ENCODE assay signal across 9 mouse cellular contexts in the genomic region with DNA sequence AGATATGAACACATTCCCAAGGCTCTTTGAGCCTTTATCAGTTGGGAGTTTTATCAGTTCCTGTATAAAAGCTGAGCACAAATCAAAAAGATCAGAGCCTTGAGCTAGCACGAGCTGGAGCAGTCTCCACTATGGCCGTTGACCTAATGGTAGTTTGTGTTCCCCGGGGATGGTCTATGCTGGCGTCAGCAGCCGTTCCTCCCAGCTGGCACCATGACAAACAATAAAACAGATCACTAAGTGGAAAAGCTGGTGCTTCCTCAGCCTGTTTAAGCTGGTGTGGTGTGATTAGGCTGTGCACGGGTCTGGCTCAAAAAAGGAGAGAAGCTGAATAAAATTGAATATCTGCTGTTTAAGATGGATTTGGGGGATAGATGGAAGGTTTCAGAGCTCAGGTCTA.
DNase-seq lines count a peak whose midpoint lies in the region; ATAC-seq lines count a peak whose summit lies in the region.
"Had no signal": no experiment of that assay in that cellular context is flagged by ENCODE, and none has a peak within 500 bp of the region (broad histone marks: within the 10 kb centered on the region; RNA-seq: fewer than 3 reads in every experiment).

No protein-coding gene starts in this region.

- no peaks in the 10 kb centered on the region for H3K36me3 ChIP-seq in neural tube, embryonic 11.5 days (ENCODE audit: control insufficient read depth, insufficient read depth, low read length)
- no peaks in the 10 kb centered on the region for H3K36me3 ChIP-seq in lung, embryonic 16.5 days (ENCODE audit: control insufficient read depth, insufficient read depth, low read length)
- H3K36me3 ChIP-seq in stomach, embryonic 16.5 days (ENCODE audit: control insufficient read depth, insufficient read depth, low read length), result no peaks in the 10 kb centered on the region
- H3K36me3 ChIP-seq: embryonic facial prominence, embryonic 15.5 days had no signal

- H3K27me3 ChIP-seq in neural tube, embryonic 11.5 days (ENCODE audit: control insufficient read depth, insufficient read depth, low read length), result no peaks in the 10 kb centered on the region
- no peaks in the 10 kb centered on the region for H3K27me3 ChIP-seq in lung, embryonic 16.5 days (ENCODE audit: control insufficient read depth, insufficient read depth, low read depth, low read length)
- H3K27me3 ChIP-seq in stomach, embryonic 16.5 days (ENCODE audit: control insufficient read depth, insufficient read depth, low read length), result no peaks in the 10 kb centered on the region
- H3K27me3 ChIP-seq: embryonic facial prominence, embryonic 15.5 days had no signal

- peaks cover 11% of the 10 kb centered on the region for H3K4me1 ChIP-seq in neural tube, embryonic 11.5 days (ENCODE audit: control insufficient read depth, insufficient read depth, low read length)
- H3K4me1 ChIP-seq in lung, embryonic 16.5 days (replicated peaks; ENCODE audit: control insufficient read depth, insufficient read depth, low read length), result peaks cover 3% of the 10 kb centered on the region; the same call in 1 of the 2 replicates
- no peaks in the 10 kb centered on the region for H3K4me1 ChIP-seq in stomach, embryonic 16.5 days (ENCODE audit: control insufficient read depth, insufficient read depth, low read length)
- H3K4me1 ChIP-seq: embryonic facial prominence, embryonic 15.5 days had no signal

- no peak overlapping the region for H3K4me2 ChIP-seq in neural tube, embryonic 11.5 days (ENCODE audit: low read depth)
- no peak overlapping the region for H3K4me2 ChIP-seq in lung, embryonic 16.5 days (ENCODE audit: low read depth, low read length)
- H3K4me2 ChIP-seq in stomach, embryonic 16.5 days (ENCODE audit: low read depth, low read length), result no peak overlapping the region
- H3K4me2 ChIP-seq: embryonic facial prominence, embryonic 15.5 days had no signal

- peak; percentile 18 for DNase-seq in embryo, embryonic 10 days (ENCODE audit: low spot score)
- no peak for DNase-seq in embryo, embryonic 9.5 days (ENCODE audit: extremely low spot score)
- peak; percentile 56 for DNase-seq in neural tube, embryonic 11.5 days (ENCODE audit: low spot score)
- DNase-seq in neural tube, embryonic 10.5 days (ENCODE audit: extremely low spot score, low spot score), result no peak
- no peak for DNase-seq in spleen, adult 18-20 months

- no peak overlapping the region for H3K9ac ChIP-seq in neural tube, embryonic 11.5 days (ENCODE audit: low read length)
- H3K9ac ChIP-seq in lung, embryonic 16.5 days (ENCODE audit: low read length), result no peak overlapping the region
- H3K9ac ChIP-seq in stomach, embryonic 16.5 days (ENCODE audit: low read length), result no peak overlapping the region
- H3K9ac ChIP-seq: embryonic facial prominence, embryonic 15.5 days had no signal

- no peak overlapping the region for H3K4me3 ChIP-seq in neural tube, embryonic 11.5 days (ENCODE audit: low read depth, low read length)
- no peak overlapping the region for H3K4me3 ChIP-seq in lung, embryonic 16.5 days (ENCODE audit: low read length)
- H3K4me3 ChIP-seq in stomach, embryonic 16.5 days (replicated peaks; ENCODE audit: low read length), result no peak overlapping the region
- H3K4me3 ChIP-seq: embryonic facial prominence, embryonic 15.5 days had no signal

- 43% methylated on average over 6 of the region's 6 CpGs for WGBS in neural tube, embryonic 11.5 days
- WGBS in lung, embryonic 16.5 days, result 20% methylated on average over 6 of the region's 6 CpGs
- 19% methylated on average over 6 of the region's 6 CpGs for WGBS in stomach, embryonic 16.5 days

- H3K27ac ChIP-seq in neural tube, embryonic 11.5 days (ENCODE audit: low read depth, low read length), result 0 out of 2 replicates have a peak overlapping the region, but pooled peaks have one; percentile 20
- H3K27ac ChIP-seq in lung, embryonic 16.5 days (ENCODE audit: low read length), result no peak overlapping the region
- H3K27ac ChIP-seq in stomach, embryonic 16.5 days (ENCODE audit: low read length), result no peak overlapping the region
- H3K27ac ChIP-seq: embryonic facial prominence, embryonic 15.5 days had no signal

- ATAC-seq in neural tube, embryonic 11.5 days (ENCODE audit: insufficient read depth, low FRiP score, low TSS enrichment), result no peak
- peak; percentile 80 for ATAC-seq in lung, embryonic 16.5 days (ENCODE audit: low read depth)
- ATAC-seq in stomach, embryonic 16.5 days (ENCODE audit: insufficient read depth, low FRiP score), result peak; percentile 44; the same call in 1 of the 2 replicates
- no peak for ATAC-seq in megakaryocyte progenitor cell, adult 5-6 weeks (replicated peaks; ENCODE audit: poor library complexity)

- H3K9me3 ChIP-seq in neural tube, embryonic 11.5 days (ENCODE audit: control insufficient read depth, low read length), result no peaks in the 10 kb centered on the region
- H3K9me3 ChIP-seq in lung, embryonic 16.5 days (ENCODE audit: control insufficient read depth, low read length), result no peaks in the 10 kb centered on the region
- no peaks in the 10 kb centered on the region for H3K9me3 ChIP-seq in stomach, embryonic 16.5 days (replicated peaks; ENCODE audit: control insufficient read depth, low read length)
- H3K9me3 ChIP-seq: embryonic facial prominence, embryonic 15.5 days had no signal

Comparison
In these comparisons a context has a peak if more than half of its experiments do, and no peak if none do; other contexts are left out.
1. DNase-seq: peak in embryo, embryonic 10 days (single experiment) and neural tube, embryonic 11.5 days (single experiment); none in embryo, embryonic 9.5 days (single experiment), neural tube, embryonic 10.5 days (single experiment) and spleen, adult 18-20 months (0 of 2).
2. ATAC-seq: peak in lung, embryonic 16.5 days (single experiment) and stomach, embryonic 16.5 days (single experiment); none in neural tube, embryonic 11.5 days (single experiment) and megakaryocyte progenitor cell, adult 5-6 weeks (single experiment).